Mouse (Mus musculus) stomach, embryonic 15.5 days (tissue): ENCODE measurements around the gene Anapc2. TPM values are rescaled to one million over a fixed set of nuclear protein-coding genes. Genes with fewer than 3 reads are reported as not detected.

Source experiments
- ATAC-seq: fragments of 200-750 bp; cut with Nextera tagmentation; 2 replicates; pipeline ENCODE4 v1.8.0; 2017; ENCODE audit warnings: low read depth, moderate number of reproducible peaks, moderate TSS enrichment; ENCODE audit not compliant: insufficient read depth, low FRiP score
- H3K27ac ChIP-seq: fragments of 300-500 bp; sonication (generic); 2 replicates; pipeline ENCODE4 v1.5.1; 2015; ENCODE audit warnings: mild to moderate bottlenecking, inconsistent platforms
- H3K27me3 ChIP-seq: fragments of 300-500 bp; sonication (generic); replicated peaks from 2 replicates; pipeline ENCODE4 v1.6.1; 2015; ENCODE audit warnings: inconsistent platforms
- H3K36me3 ChIP-seq: fragments of 300-500 bp; sonication (generic); 2 replicates; pipeline ENCODE4 v1.6.1; 2015; ENCODE audit warnings: inconsistent platforms
- H3K4me1 ChIP-seq: fragments of 300-500 bp; sonication (generic); 2 replicates; pipeline ENCODE4 v1.6.1; 2015; ENCODE audit warnings: inconsistent platforms
- H3K4me2 ChIP-seq: fragments of 300-500 bp; sonication (generic); 2 replicates; pipeline ENCODE4 v1.6.1; 2015; ENCODE audit warnings: mild to moderate bottlenecking, inconsistent platforms
- H3K4me3 ChIP-seq: fragments of 300-500 bp; sonication (generic); replicated peaks from 2 replicates; pipeline ENCODE4 v1.5.1; 2015; ENCODE audit warnings: inconsistent platforms
- H3K9ac ChIP-seq: fragments of 300-500 bp; sonication (generic); 2 replicates; pipeline ENCODE4 v1.6.1; 2015; ENCODE audit warnings: inconsistent platforms
- H3K9me3 ChIP-seq: fragments of 300-500 bp; sonication (generic); 2 replicates; pipeline ENCODE4 v1.6.1; 2016; ENCODE audit warnings: inconsistent platforms
- WGBS: fragments of 180-500 bp; shearing (Covaris S2); methylation state at CpG from one replicate; pipeline ENCODE4 v1.1.7; 2015; 5-methylcytosine and 5-hydroxymethylcytosine counted together
- polyA plus RNA-seq: library from polyadenylated mRNA; unstranded; fragments of >200 nt; fragmentation: Nextera tagmentation; extraction: Ambion mirVana; gene quantifications from 2 replicates; pipeline ENCODE4 v1.2.1, GENCODE M21; 2015

Gene Anapc2
- polyA plus RNA-seq, 1 experiment from 2014 or later, result 108 TPM

DNA sequence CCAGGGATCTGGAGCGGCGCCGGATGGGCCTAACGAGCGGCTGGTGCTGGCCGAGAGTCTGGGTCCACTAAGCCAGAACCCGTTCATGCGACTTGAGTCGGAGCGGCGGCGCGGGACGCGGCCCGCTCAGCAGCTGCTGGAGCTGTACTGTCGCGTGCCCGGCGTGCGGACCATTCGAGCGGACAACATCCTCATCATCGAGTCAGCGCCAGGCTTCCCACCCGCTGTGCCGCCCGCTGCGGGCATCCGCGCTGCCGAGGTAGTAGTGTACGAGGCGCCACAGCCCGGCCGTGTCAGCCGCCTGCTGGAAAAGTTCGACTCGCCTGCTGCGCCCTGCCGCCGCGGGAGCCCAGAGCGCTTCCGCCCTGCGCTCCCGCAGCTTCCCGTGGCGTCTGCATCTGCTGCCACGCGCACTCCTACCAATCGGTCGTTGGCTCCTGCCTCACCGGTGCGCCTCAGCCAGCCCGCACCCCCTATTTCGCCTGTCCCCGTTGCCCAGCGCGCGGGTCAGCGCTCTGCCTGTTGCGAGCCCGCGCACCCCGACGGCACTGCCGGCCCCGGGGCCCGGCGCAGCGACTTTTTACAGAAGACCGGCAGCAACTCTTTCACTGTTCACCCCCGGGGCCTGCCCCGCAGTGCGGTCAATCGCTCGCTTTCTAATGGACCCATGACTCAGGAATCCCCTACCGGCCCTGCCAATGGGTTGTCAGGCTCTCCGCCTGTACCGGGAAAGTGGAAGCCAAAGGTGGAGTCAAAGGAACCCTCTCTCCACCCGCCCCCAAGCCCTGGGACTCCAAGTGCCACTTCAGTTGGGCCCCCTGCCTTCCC lies 9.3 kb upstream of the Anapc2 start:
- ATAC-seq, result peak; percentile 2; the same call in 1 of the 2 replicates
- H3K27ac ChIP-seq, result peak overlapping the region; percentile 48
- under 1% methylated on average over 82 of the region's 82 CpGs for WGBS
- H3K27me3 ChIP-seq, result peaks cover 5% of the 10 kb centered on the region; the same call in 1 of the 2 replicates
- H3K4me3 ChIP-seq, result peak overlapping the region; percentile 74
- peak overlapping the region; percentile 84 for H3K4me2 ChIP-seq
- H3K9ac ChIP-seq, result peak overlapping the region; percentile 27; the same call in 1 of the 2 replicates
- no peaks in the 10 kb centered on the region for H3K36me3 ChIP-seq
- H3K9me3 ChIP-seq, result no peaks in the 10 kb centered on the region
- H3K4me1 ChIP-seq, result peaks cover 41% of the 10 kb centered on the region

DNA sequence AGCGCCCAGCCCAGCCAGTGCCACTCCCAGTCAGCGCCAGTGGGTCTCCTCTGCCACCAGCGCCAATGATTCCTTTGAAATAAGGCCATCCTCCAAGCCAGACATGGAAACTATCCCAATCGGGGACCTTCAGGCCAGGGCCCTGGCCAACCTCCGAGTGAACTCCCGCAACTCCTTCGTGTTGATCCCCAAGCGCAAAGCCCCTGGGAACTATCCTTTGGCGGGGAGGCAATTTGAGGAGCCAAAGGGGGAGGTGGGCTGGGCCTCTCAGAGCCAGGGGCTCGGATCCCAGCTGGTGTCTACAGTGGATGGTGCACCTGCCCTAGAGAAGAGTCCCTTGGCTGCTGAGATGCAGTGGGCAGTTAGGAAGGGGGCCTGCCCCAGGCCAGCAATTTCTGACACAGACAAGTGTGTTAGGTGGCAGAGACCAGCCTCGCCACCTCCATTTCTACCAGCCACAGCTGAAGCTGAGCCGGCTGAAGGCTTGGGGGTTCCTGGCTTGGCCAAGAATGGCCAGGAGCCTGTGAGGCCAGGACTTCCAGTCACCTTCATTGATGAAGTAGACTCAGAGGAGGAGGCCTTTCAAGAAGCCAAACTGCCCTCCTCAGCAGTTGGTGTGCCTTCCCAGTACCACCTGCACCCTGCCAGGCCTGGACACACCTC lies 8.5 kb upstream of the Anapc2 start:
- peak overlapping the region; percentile 74 for H3K4me3 ChIP-seq
- 24% methylated on average over 12 of the region's 12 CpGs for WGBS
- peaks cover 5% of the 10 kb centered on the region; the same call in 1 of the 2 replicates for H3K27me3 ChIP-seq
- H3K36me3 ChIP-seq, result no peaks in the 10 kb centered on the region
- H3K4me1 ChIP-seq, result peaks cover 41% of the 10 kb centered on the region
- H3K9me3 ChIP-seq, result no peaks in the 10 kb centered on the region
- H3K4me2 ChIP-seq, result peak overlapping the region; percentile 84
- ATAC-seq, result no peak
- H3K27ac ChIP-seq, result no peak overlapping the region
- H3K9ac ChIP-seq, result peak overlapping the region; percentile 27; the same call in 1 of the 2 replicates

- peaks cover 5% of the 10 kb centered on the region; the same call in 1 of the 2 replicates for H3K27me3 ChIP-seq
- H3K4me3 ChIP-seq, result peak overlapping the region; percentile 74
- WGBS, result 76% methylated on average over 5 of the region's 5 CpGs
- no peak for ATAC-seq
- peak overlapping the region; percentile 84 for H3K4me2 ChIP-seq
- H3K27ac ChIP-seq, result no peak overlapping the region
- peaks cover 4% of the 10 kb centered on the region; the same call in 1 of the 2 replicates for H3K36me3 ChIP-seq
- no peak overlapping the region for H3K9ac ChIP-seq
- H3K9me3 ChIP-seq, result no peaks in the 10 kb centered on the region
- H3K4me1 ChIP-seq, result peaks cover 41% of the 10 kb centered on the region
These were observed 8.0 kb upstream of the Anapc2 start for GRCm38 (mm10) chr2:25264286-25264660.

DNA sequence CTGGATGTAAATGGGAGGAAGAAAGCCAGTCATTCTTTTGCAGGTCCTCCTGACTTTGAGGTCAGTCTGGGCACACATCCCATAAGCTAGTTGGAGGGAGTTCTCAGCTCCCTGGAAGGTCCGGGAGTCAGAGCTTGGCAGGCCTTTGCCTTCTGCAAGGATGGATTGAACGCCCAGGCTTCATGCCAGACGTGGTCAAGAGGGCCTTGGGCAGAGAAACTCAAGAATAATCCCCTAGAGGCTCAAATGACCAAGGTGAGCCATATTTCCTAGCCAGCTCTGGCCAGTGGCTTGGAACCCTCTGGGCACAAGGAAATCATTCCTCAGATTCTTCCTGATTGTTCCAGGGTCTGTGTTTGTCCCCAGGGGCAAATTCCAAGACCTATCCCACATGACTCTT lies 7.4 kb upstream of the Anapc2 start:
- H3K4me2 ChIP-seq, result peak overlapping the region; percentile 84
- no peak overlapping the region for H3K9ac ChIP-seq
- H3K4me3 ChIP-seq, result peak overlapping the region; percentile 74
- H3K27ac ChIP-seq, result no peak overlapping the region
- H3K9me3 ChIP-seq, result no peaks in the 10 kb centered on the region
- 78% methylated on average over 3 of the region's 3 CpGs for WGBS
- H3K36me3 ChIP-seq, result peaks cover 9% of the 10 kb centered on the region; the same call in 1 of the 2 replicates
- H3K4me1 ChIP-seq, result peaks cover 41% of the 10 kb centered on the region
- no peak for ATAC-seq
- H3K27me3 ChIP-seq, result peaks cover 5% of the 10 kb centered on the region; the same call in 1 of the 2 replicates

- no peak for ATAC-seq
- Histone ChIP-seq H3K36me3 (peaks cover 17% of the 10 kb centered on the region; the same call in 1 of the 2 replicates), H3K4me2 (peak overlapping the region; percentile 84), H3K27ac (peak overlapping the region; percentile 86), H3K9me3 (no peaks in the 10 kb centered on the region), H3K27me3 (peaks cover 5% of the 10 kb centered on the region; the same call in 1 of the 2 replicates), H3K9ac (no peak overlapping the region), H3K4me3 (peak overlapping the region; percentile 74; the same call in 1 of the 2 replicates), H3K4me1 (peaks cover 50% of the 10 kb centered on the region)
- WGBS, result 54% methylated on average over 6 of the region's 6 CpGs
These were observed 6.2 kb upstream of the Anapc2 start for GRCm38 (mm10) chr2:25265897-25266656.

GRCm38 (mm10) chr2:25266720-25267119 lies 5.6 kb upstream of the Anapc2 start:
- ATAC-seq, result no peak
- peak overlapping the region; percentile 74; the same call in 1 of the 2 replicates for H3K4me3 ChIP-seq
- H3K9ac ChIP-seq, result no peak overlapping the region

GRCm38 (mm10) chr2:25267241-25267640 lies 5.0 kb upstream of the Anapc2 start:
- H3K27me3 ChIP-seq, result peaks cover 5% of the 10 kb centered on the region; the same call in 1 of the 2 replicates
- H3K4me3 ChIP-seq, result no peak overlapping the region; the same call in 1 of the 2 replicates
- peak overlapping the region; percentile 84 for H3K4me2 ChIP-seq
- peak overlapping the region; percentile 86 for H3K27ac ChIP-seq
- H3K36me3 ChIP-seq, result peaks cover 17% of the 10 kb centered on the region; the same call in 1 of the 2 replicates
- H3K9me3 ChIP-seq, result no peaks in the 10 kb centered on the region
- no peak overlapping the region for H3K9ac ChIP-seq
- ATAC-seq, result no peak
- H3K4me1 ChIP-seq, result peaks cover 57% of the 10 kb centered on the region

More at GRCm38 (mm10) chr2:25266720-25267119, 5.6 kb upstream of the Anapc2 start:
- Histone ChIP-seq H3K36me3 (peaks cover 17% of the 10 kb centered on the region; the same call in 1 of the 2 replicates), H3K27me3 (peaks cover 5% of the 10 kb centered on the region; the same call in 1 of the 2 replicates), H3K9me3 (no peaks in the 10 kb centered on the region), H3K4me2 (peak overlapping the region; percentile 84), H3K4me1 (peaks cover 56% of the 10 kb centered on the region), H3K27ac (peak overlapping the region; percentile 86)
- 23% methylated on average over 2 of the region's 2 CpGs for WGBS

DNA sequence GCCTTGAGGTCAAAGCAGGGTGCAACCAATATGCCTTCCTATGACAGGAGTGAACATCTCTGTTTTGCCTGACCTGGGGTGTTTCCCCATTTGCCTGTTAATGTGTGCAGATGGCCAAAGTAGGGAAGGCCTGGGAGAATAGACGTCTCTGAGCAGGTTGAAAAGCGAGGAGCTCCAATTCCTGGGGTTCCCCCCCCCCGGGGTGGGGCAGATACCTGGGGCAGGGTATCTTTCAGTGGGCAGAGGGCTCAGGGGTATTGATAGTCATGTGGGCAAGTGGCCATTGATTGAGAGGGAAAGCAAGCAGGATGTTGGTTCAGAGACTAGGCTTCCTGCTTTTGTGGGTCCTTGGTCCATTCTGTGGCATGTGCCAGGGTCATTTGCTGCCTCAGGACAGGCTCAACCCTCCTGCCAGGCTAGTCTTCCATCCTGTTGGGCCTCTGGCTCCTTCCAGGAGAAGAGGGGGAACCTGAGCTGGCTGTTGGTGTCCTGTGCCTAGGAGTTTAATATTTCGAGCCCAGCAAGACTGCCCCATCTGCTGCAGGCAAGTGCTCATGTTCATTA lies 4.5 kb upstream of the Anapc2 start:
- H3K9me3 ChIP-seq, result no peaks in the 10 kb centered on the region
- peak overlapping the region; percentile 84; the same call in 1 of the 2 replicates for H3K4me2 ChIP-seq
- WGBS, result 73% methylated on average over 4 of the region's 4 CpGs
- H3K4me3 ChIP-seq, result no peak overlapping the region
- peaks cover 58% of the 10 kb centered on the region for H3K4me1 ChIP-seq
- no peak overlapping the region for H3K9ac ChIP-seq
- H3K27ac ChIP-seq, result no peak overlapping the region
- H3K36me3 ChIP-seq, result peaks cover 17% of the 10 kb centered on the region; the same call in 1 of the 2 replicates
- no peak for ATAC-seq
- peaks cover 5% of the 10 kb centered on the region; the same call in 1 of the 2 replicates for H3K27me3 ChIP-seq

GRCm38 (mm10) chr2:25272515-25272914 lies 237 bp downstream of the Anapc2 start:
- H3K36me3 ChIP-seq, result peaks cover 49% of the 10 kb centered on the region
- H3K4me1 ChIP-seq, result peaks cover 30% of the 10 kb centered on the region
- WGBS, result 0% methylated on average over 29 of the region's 29 CpGs
- no peaks in the 10 kb centered on the region for H3K27me3 ChIP-seq
- peak; percentile 27; the same call in 1 of the 2 replicates for ATAC-seq
- H3K4me2 ChIP-seq, result peak overlapping the region; percentile 91
- H3K9ac ChIP-seq, result peak overlapping the region; percentile 84
- H3K4me3 ChIP-seq, result peak overlapping the region; percentile 96
- H3K27ac ChIP-seq, result peak overlapping the region; percentile 55
- no peaks in the 10 kb centered on the region for H3K9me3 ChIP-seq

DNA sequence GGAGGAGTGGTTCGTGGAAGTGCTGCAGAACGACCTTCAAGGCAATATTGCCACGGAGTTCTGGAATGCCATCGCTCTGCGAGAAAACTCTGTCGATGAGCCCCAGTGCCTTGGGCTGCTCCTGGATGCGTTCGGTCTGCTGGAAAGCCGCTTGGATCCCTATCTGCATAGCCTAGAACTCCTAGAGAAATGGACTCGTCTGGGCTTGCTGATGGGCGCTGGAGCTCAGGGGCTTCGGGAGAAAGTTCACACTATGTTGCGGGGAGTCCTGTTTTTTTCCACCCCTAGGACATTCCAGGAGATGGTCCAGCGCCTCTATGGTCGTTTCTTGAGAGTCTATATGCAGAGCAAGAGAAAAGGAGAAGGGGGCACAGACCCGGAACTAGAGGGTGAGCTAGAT lies 732 bp downstream of the Anapc2 start:
- H3K4me3 ChIP-seq, result peak overlapping the region; percentile 96
- no peaks in the 10 kb centered on the region for H3K9me3 ChIP-seq
- H3K9ac ChIP-seq, result peak overlapping the region; percentile 84
- peak overlapping the region; percentile 55 for H3K27ac ChIP-seq
- no peaks in the 10 kb centered on the region for H3K27me3 ChIP-seq
- no peak for ATAC-seq
- peaks cover 54% of the 10 kb centered on the region for H3K36me3 ChIP-seq
- peaks cover 28% of the 10 kb centered on the region for H3K4me1 ChIP-seq
- 34% methylated on average over 16 of the region's 16 CpGs for WGBS
- peak overlapping the region; percentile 91 for H3K4me2 ChIP-seq
